Mouse (Mus musculus): Measurements from ENCODE around the gene Tceal1. TPM values are rescaled to one million over a fixed set of nuclear protein-coding genes. Genes with fewer than 3 reads are reported as not detected.

Gene Tceal1
- polyA plus RNA-seq, 1 experiment from 2014 or later = 11.5 TPM

Other genes starting within 250 kb of the Tceal1 start
- not detected in 2 replicates for gene Kir3dl1, start 190.0 kb upstream of the Tceal1 start, polyA plus RNA-seq (2015; fragmentation: Nextera tagmentation; extraction: Ambion mirVana)
- gene Kir3dl2, start 163.9 kb upstream of the Tceal1 start, polyA plus RNA-seq (2015; fragmentation: Nextera tagmentation; extraction: Ambion mirVana) = not detected in 2 replicates
- gene Tceal3, start 117.1 kb upstream of the Tceal1 start, polyA plus RNA-seq (2015; fragmentation: Nextera tagmentation; extraction: Ambion mirVana) = 10.7 and 12.0 TPM in 2 replicates
- gene Morf4l2, start 35.7 kb downstream of the Tceal1 start, polyA plus RNA-seq (2015; fragmentation: Nextera tagmentation; extraction: Ambion mirVana) = 549 and 553 TPM in 2 replicates
- gene Glra4, start 72.2 kb downstream of the Tceal1 start, polyA plus RNA-seq (2015; fragmentation: Nextera tagmentation; extraction: Ambion mirVana) = 0.10 TPM in 1 of 2 replicates, not detected in the other
- gene Plp1, start 114.7 kb downstream of the Tceal1 start, polyA plus RNA-seq (2015; fragmentation: Nextera tagmentation; extraction: Ambion mirVana) = 2.4 and 3.6 TPM in 2 replicates
- gene Rab9b, start 160.8 kb downstream of the Tceal1 start, polyA plus RNA-seq (2015; fragmentation: Nextera tagmentation; extraction: Ambion mirVana) = 0.08 and 0.14 TPM in 2 replicates
- gene H2bfm, start 219.3 kb downstream of the Tceal1 start, polyA plus RNA-seq (2015; fragmentation: Nextera tagmentation; extraction: Ambion mirVana) = not detected in 2 replicates

Data from lung, embryonic 15.5 days (tissue).